Mouse (Mus musculus) brown adipose tissue, adult 24 weeks (tissue): Measurements from ENCODE around the gene Olfr98. TPM values are rescaled to one million over a fixed set of nuclear protein-coding genes. Genes with fewer than 3 reads are reported as not detected.
"Not testable (repeated sequence)": the region's sequence is repeated elsewhere in the genome, so short reads cannot be mapped to it uniquely, and the experiment has no call there.

ENCODE experiments used
- H3K27ac ChIP-seq: fragments of 200-500 bp; replicated peaks from 2 replicates; pipeline ENCODE4 v1.5.1; 2012; ENCODE audit warnings: low read depth, mild to moderate bottlenecking, low read length
- H3K4me1 ChIP-seq: fragments of 200-500 bp; 2 replicates; pipeline ENCODE4 v1.6.1; 2012; ENCODE audit warnings: low read length, mixed read lengths; ENCODE audit not compliant: control insufficient read depth, insufficient read depth, insufficient read length
- H3K4me3 ChIP-seq: fragments of 200-500 bp; 2 replicates; pipeline ENCODE4 v1.5.1; 2012; ENCODE audit warnings: low read depth, mild to moderate bottlenecking, low read length, moderate library complexity; ENCODE audit not compliant: insufficient read depth
- polyA plus RNA-seq: library from polyadenylated mRNA; stranded (reverse); fragments of >200 nt; gene quantifications from 2 replicates; pipeline ENCODE4 v1.2.4, GENCODE M21; 2012; ENCODE audit not compliant: missing spikeins, insufficient read depth, insufficient read length

Gene Olfr98
- polyA plus RNA-seq, result not detected in 2 replicates

GRCm38 (mm10) chr17:37263626-37264025 lies at the start of gene Olfr98:
Gene Olfr98 (minus strand): TSS chr17:37263749.
- Histone ChIP-seq H3K4me3 (no peak within 1 kb of the TSS), H3K27ac (no peak within 1 kb of the TSS), H3K4me1 (no peaks in the 10 kb centered on the region)

GRCm38 (mm10) chr17:37310146-37310699 lies 46.7 kb upstream of the Olfr98 start:
- Histone ChIP-seq H3K27ac (no peak overlapping the region), H3K4me1 (no peaks in the 10 kb centered on the region), H3K4me3 (no peak overlapping the region)

GRCm38 (mm10) chr17:37308483-37308882 lies 44.9 kb upstream of the Olfr98 start:
- H3K27ac ChIP-seq, result no peak overlapping the region
- no peak overlapping the region for H3K4me3 ChIP-seq
- H3K4me1 ChIP-seq, result no peaks in the 10 kb centered on the region

- Histone ChIP-seq H3K4me3 (no peak within 1 kb of the TSS), H3K27ac (no peak within 1 kb of the TSS), H3K4me1 (no peaks in the 10 kb centered on the region)
Observed at GRCm38 (mm10) chr17:37304213-37304612, 40.7 kb upstream of the Olfr98 start, which contains the start of gene Olfr101. Gene Olfr101 (minus strand): TSS chr17:37304313.

- no peak within 1 kb of the TSS for H3K27ac ChIP-seq
- no peaks in the 10 kb centered on the region for H3K4me1 ChIP-seq
- H3K4me3 ChIP-seq, result no peak within 1 kb of the TSS
Observed at GRCm38 (mm10) chr17:37283360-37283759, 19.8 kb upstream of the Olfr98 start, which contains the start of gene Olfr99. Gene Olfr99 (minus strand): TSS chr17:37283460.

- no peak overlapping the region for H3K4me3 ChIP-seq
- H3K27ac ChIP-seq, result no peak overlapping the region
- no peaks in the 10 kb centered on the region for H3K4me1 ChIP-seq
Observed at GRCm38 (mm10) chr17:37280331-37280730, 16.8 kb upstream of the Olfr98 start.

- Histone ChIP-seq H3K4me3 (no peak overlapping the region), H3K4me1 (no peaks in the 10 kb centered on the region)
Observed at GRCm38 (mm10) chr17:37276573-37276972, 13.0 kb upstream of the Olfr98 start.

GRCm38 (mm10) chr17:37275626-37276248 lies 12.2 kb upstream of the Olfr98 start:
- no peaks in the 10 kb centered on the region for H3K4me1 ChIP-seq
- H3K27ac ChIP-seq, result no peak overlapping the region
- no peak overlapping the region for H3K4me3 ChIP-seq

More at GRCm38 (mm10) chr17:37276573-37276972, 13.0 kb upstream of the Olfr98 start:
- H3K27ac ChIP-seq, result no peak overlapping the region

GRCm38 (mm10) chr17:37270702-37271092 lies 7.1 kb upstream of the Olfr98 start:
- Histone ChIP-seq H3K27ac (peak overlapping the region; percentile 86), H3K4me3 (peak overlapping the region; percentile 97)

GRCm38 (mm10) chr17:37270058-37270701 lies 6.6 kb upstream of the Olfr98 start, which contains the start of gene H2-M3:
Gene H2-M3 (plus strand): TSS chr17:37270220.
- Histone ChIP-seq H3K4me3 (peak within 1 kb of the TSS; percentile 97), H3K27ac (peak within 1 kb of the TSS; percentile 86), H3K4me1 (no peaks in the 10 kb centered on the region)

More at GRCm38 (mm10) chr17:37270702-37271092, 7.1 kb upstream of the Olfr98 start:
- no peaks in the 10 kb centered on the region for H3K4me1 ChIP-seq

GRCm38 (mm10) chr17:37250544-37250943 lies 13.0 kb downstream of the Olfr98 start:
- H3K4me3 ChIP-seq, result no peak overlapping the region

GRCm38 (mm10) chr17:37249460-37249859 lies 14.1 kb downstream of the Olfr98 start:
- no peak overlapping the region for H3K4me3 ChIP-seq

More at GRCm38 (mm10) chr17:37250544-37250943, 13.0 kb downstream of the Olfr98 start:
- no peaks in the 10 kb centered on the region for H3K4me1 ChIP-seq
- H3K27ac ChIP-seq, result no peak overlapping the region

GRCm38 (mm10) chr17:37246715-37247114 lies 16.8 kb downstream of the Olfr98 start:
- Histone ChIP-seq H3K4me3 (0 out of 2 replicates have a peak overlapping the region, but pooled peaks have one; percentile 6), H3K27ac (no peak overlapping the region), H3K4me1 (no peaks in the 10 kb centered on the region)

More at GRCm38 (mm10) chr17:37249460-37249859, 14.1 kb downstream of the Olfr98 start:
- Histone ChIP-seq H3K27ac (no peak overlapping the region), H3K4me1 (no peaks in the 10 kb centered on the region)

GRCm38 (mm10) chr17:37242198-37242597 lies 21.4 kb downstream of the Olfr98 start:
- Histone ChIP-seq H3K4me3 (no peak overlapping the region), H3K27ac (no peak overlapping the region), H3K4me1 (no peaks in the 10 kb centered on the region)

GRCm38 (mm10) chr17:37237230-37237629 lies 26.3 kb downstream of the Olfr98 start, which contains the start of gene Olfr97:
Gene Olfr97 (minus strand): TSS chr17:37237330.
- H3K4me1 ChIP-seq, H3K27ac ChIP-seq: not testable (repeated sequence)

More at GRCm38 (mm10) chr17:37237230-37237629, 26.3 kb downstream of the Olfr98 start, which contains the start of gene Olfr97:
- H3K4me3 ChIP-seq, result not testable (repeated sequence)
